Mouse (Mus musculus) cerebellum, postnatal 36 days (tissue): ENCODE data around the gene Rundc3a.
"Not testable (repeated sequence)": the region's sequence is repeated elsewhere in the genome, so short reads cannot be mapped to it uniquely, and the experiment has no call there.

Source experiments
- DNase-seq, 2 experiments: peaks; one replicate each; pipeline ENCODE4 v3.0.0; 2021 to 2022; ENCODE audit warnings: mixed read lengths in 2 of 2

Rundc3a gene

GRCm38 (mm10) chr11:102369263-102369662 is 23.9 kb upstream of the Rundc3a start:
- DNase-seq: no peak

GRCm38 (mm10) chr11:102370285-102370684 is 22.9 kb upstream of the Rundc3a start:
- no peak for DNase-seq

GRCm38 (mm10) chr11:102371926-102372685 is 21.1 kb upstream of the Rundc3a start:
- DNase-seq: no peak

GRCm38 (mm10) chr11:102372936-102373335 is 20.3 kb upstream of the Rundc3a start:
- DNase-seq: no peak

- DNase-seq: no peak
These were observed 19.6 kb upstream of the Rundc3a start for GRCm38 (mm10) chr11:102373646-102374045.

GRCm38 (mm10) chr11:102374108-102374725 is 19.0 kb upstream of the Rundc3a start:
- DNase-seq: no peak

- peak; percentile 67 to 68 for DNase-seq
These were observed 17.7 kb upstream of the Rundc3a start for GRCm38 (mm10) chr11:102375196-102376173.

GRCm38 (mm10) chr11:102376196-102376835 is 16.9 kb upstream of the Rundc3a start:
- peak in 1 of 2 experiments; percentile 15 for DNase-seq

- no peak for DNase-seq
These were observed 16.0 kb upstream of the Rundc3a start for GRCm38 (mm10) chr11:102377186-102377585.

GRCm38 (mm10) chr11:102380091-102380490 is 13.1 kb upstream of the Rundc3a start:
- DNase-seq: no peak

- DNase-seq: no peak
These were observed 11.7 kb upstream of the Rundc3a start for GRCm38 (mm10) chr11:102381341-102382100.

GRCm38 (mm10) chr11:102382794-102383193 is 10.4 kb upstream of the Rundc3a start:
- DNase-seq: no peak

- peak in 1 of 2 experiments; percentile 54 for DNase-seq
These were observed 9.7 kb upstream of the Rundc3a start for GRCm38 (mm10) chr11:102383365-102384136.

- DNase-seq: peak in 1 of 2 experiments; percentile 23
These were observed 8.8 kb upstream of the Rundc3a start for GRCm38 (mm10) chr11:102384418-102384817.

GRCm38 (mm10) chr11:102385075-102385474 is 8.1 kb upstream of the Rundc3a start:
- DNase-seq: no peak

- no peak for DNase-seq
These were observed 7.1 kb upstream of the Rundc3a start for GRCm38 (mm10) chr11:102386121-102386520.

- DNase-seq: not testable (repeated sequence)
These were observed 3.8 kb upstream of the Rundc3a start for GRCm38 (mm10) chr11:102389436-102389835.

GRCm38 (mm10) chr11:102392441-102393237 is 564 bp upstream of the Rundc3a start:
- DNase-seq: no peak

GRCm38 (mm10) chr11:102393719-102394420 is 667 bp downstream of the Rundc3a start:
- peak; percentile 57 to 63 for DNase-seq
